Mouse (Mus musculus): ENCODE data around the gene Zhx3. TPM values are rescaled to one million over a fixed set of nuclear protein-coding genes. Genes with fewer than 3 reads are reported as not detected.

The Zhx3 gene
- polyA plus RNA-seq, 1 experiment from 2014 or later, result 20.6 TPM

GRCm38 (mm10) chr2:160881462-160882101 is 8.8 kb upstream of the Zhx3 start:
- Histone ChIP-seq H3K36me3 (no peaks in the 10 kb centered on the region), H3K4me2 (no peak overlapping the region), H3K9me3 (no peaks in the 10 kb centered on the region), H3K4me3 (no peak overlapping the region), H3K27ac (replicated peaks) (no peak overlapping the region), H3K4me1 (replicated peaks) (no peaks in the 10 kb centered on the region), H3K9ac (no peak overlapping the region), H3K27me3 (no peaks in the 10 kb centered on the region)
- 60% methylated on average over 6 of the region's 6 CpGs for WGBS
- no peak for ATAC-seq (ENCODE audit: low FRiP score, low read depth)

DNA sequence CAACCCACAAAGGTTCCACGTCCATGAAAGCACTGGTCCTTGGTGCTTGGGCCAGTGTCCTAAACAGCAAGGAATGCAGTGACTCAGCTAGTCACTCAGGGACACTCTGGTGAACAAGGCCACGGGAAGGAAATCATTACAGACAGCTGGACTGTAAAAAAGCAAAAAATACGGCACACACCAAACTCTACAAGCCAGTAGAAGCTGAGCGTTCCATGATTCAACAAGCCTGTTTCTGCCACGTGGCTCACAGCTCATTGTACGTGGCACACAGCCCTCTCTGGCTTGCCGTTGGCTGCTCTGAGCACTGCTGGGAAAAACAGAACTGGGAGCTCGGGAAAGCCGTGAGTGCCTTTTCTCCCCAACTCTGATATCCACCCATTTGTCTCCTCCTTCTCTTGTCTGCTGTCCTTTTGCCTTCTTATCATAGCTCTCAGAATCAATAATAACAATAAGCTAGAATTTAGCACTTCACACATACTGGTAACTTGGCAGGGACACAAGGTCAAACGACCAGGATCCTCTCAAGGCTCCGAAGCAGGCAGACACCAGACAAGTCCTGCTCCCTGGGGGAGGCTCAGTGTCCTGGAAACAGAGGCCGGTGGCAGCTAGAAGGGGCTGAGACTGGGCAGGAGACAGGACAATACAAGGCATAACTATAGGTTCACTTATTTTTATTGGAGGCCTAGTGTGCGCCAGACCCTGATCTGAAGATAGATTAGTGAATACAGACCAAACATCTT is 7.8 kb upstream of the Zhx3 start, which contains the start of gene Lpin3:
Lpin3 (plus strand) TSS at position 218 of the 743 bp plus-strand sequence.
- 74% methylated on average over 13 of the region's 13 CpGs for WGBS
- no peaks in the 10 kb centered on the region for H3K4me1 ChIP-seq (replicated peaks)
- no peak within 1 kb of the TSS for H3K27ac ChIP-seq (replicated peaks)
- H3K4me3 ChIP-seq, result no peak within 1 kb of the TSS
- no peaks in the 10 kb centered on the region for H3K9me3 ChIP-seq
- H3K27me3 ChIP-seq, result no peaks in the 10 kb centered on the region
- no peak within 1 kb of the TSS for H3K4me2 ChIP-seq
- H3K9ac ChIP-seq, result no peak within 1 kb of the TSS
- ATAC-seq (ENCODE audit: low FRiP score, low read depth), result no peak
- no peaks in the 10 kb centered on the region for H3K36me3 ChIP-seq

GRCm38 (mm10) chr2:160876115-160876514 is 3.3 kb upstream of the Zhx3 start:
- Histone ChIP-seq H3K9me3 (no peaks in the 10 kb centered on the region), H3K4me1 (replicated peaks) (peaks cover 12% of the 10 kb centered on the region), H3K4me2 (no peak overlapping the region), H3K36me3 (no peaks in the 10 kb centered on the region), H3K27me3 (no peaks in the 10 kb centered on the region), H3K4me3 (no peak overlapping the region), H3K27ac (replicated peaks) (no peak overlapping the region), H3K9ac (no peak overlapping the region)
- 82% methylated on average over 4 of the region's 4 CpGs for WGBS
- ATAC-seq (ENCODE audit: low FRiP score, low read depth), result no peak

- H3K36me3 ChIP-seq, result no peaks in the 10 kb centered on the region
- H3K4me1 ChIP-seq (replicated peaks), result peaks cover 17% of the 10 kb centered on the region
- no peak overlapping the region for H3K4me2 ChIP-seq
- ATAC-seq (ENCODE audit: low FRiP score, low read depth), result no peak
- H3K27me3 ChIP-seq, result no peaks in the 10 kb centered on the region
- H3K9me3 ChIP-seq, result no peaks in the 10 kb centered on the region
- 87% methylated on average over 5 of the region's 5 CpGs for WGBS
- no peak overlapping the region for H3K27ac ChIP-seq (replicated peaks)
- H3K4me3 ChIP-seq, result no peak overlapping the region
- H3K9ac ChIP-seq, result no peak overlapping the region
Measured at GRCm38 (mm10) chr2:160874231-160874877, 1.6 kb upstream of the Zhx3 start.

DNA sequence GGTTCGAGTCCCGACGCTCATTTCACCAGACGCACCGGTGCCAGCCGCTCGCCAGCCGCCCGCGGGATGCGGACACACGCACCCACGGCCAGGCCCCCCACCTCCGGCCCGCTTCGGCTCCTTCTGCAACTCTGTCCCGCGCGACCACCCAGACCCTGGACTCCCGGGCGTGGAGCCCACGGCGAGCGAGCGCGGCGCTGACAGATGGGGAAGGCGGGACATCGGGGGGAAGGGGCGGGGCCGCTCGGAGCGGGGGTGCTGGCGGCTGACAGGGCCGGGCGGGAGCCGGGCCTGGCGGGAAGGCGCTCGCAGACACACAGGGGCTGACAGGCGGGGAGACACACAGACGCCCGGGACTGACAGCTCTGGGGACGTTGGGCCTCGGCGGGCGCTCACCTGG is 403 bp downstream of the Zhx3 start:
- H3K27me3 ChIP-seq, result no peaks in the 10 kb centered on the region
- peak overlapping the region; percentile 79 for H3K4me3 ChIP-seq
- WGBS, result under 1% methylated on average over 39 of the region's 47 CpGs
- no peaks in the 10 kb centered on the region for H3K36me3 ChIP-seq
- peak; percentile 90 for ATAC-seq (ENCODE audit: low FRiP score, low read depth)
- peak overlapping the region; percentile 73 for H3K4me2 ChIP-seq
- peaks cover 17% of the 10 kb centered on the region for H3K4me1 ChIP-seq (replicated peaks)
- no peaks in the 10 kb centered on the region for H3K9me3 ChIP-seq
- H3K27ac ChIP-seq (replicated peaks), result peak overlapping the region; percentile 98
- H3K9ac ChIP-seq, result peak overlapping the region; percentile 98

GRCm38 (mm10) chr2:160871310-160871709 is 1.5 kb downstream of the Zhx3 start:
- 0 out of 2 replicates have a peak overlapping the region, but pooled peaks have one; percentile 10 for H3K9ac ChIP-seq
- H3K36me3 ChIP-seq, result no peaks in the 10 kb centered on the region
- peaks cover 17% of the 10 kb centered on the region for H3K4me1 ChIP-seq (replicated peaks)
- no peak overlapping the region for H3K27ac ChIP-seq (replicated peaks)
- WGBS, result 81% methylated on average over 3 of the region's 3 CpGs
- no peaks in the 10 kb centered on the region for H3K9me3 ChIP-seq
- peak overlapping the region; percentile 73 for H3K4me2 ChIP-seq
- ATAC-seq (ENCODE audit: low FRiP score, low read depth), result no peak
- no peaks in the 10 kb centered on the region for H3K27me3 ChIP-seq
- H3K4me3 ChIP-seq, result peak overlapping the region; percentile 27

GRCm38 (mm10) chr2:160869446-160869845 is 3.4 kb downstream of the Zhx3 start:
- Histone ChIP-seq H3K9me3 (no peaks in the 10 kb centered on the region), H3K36me3 (no peaks in the 10 kb centered on the region), H3K4me3 (no peak overlapping the region), H3K9ac (no peak overlapping the region), H3K4me2 (no peak overlapping the region), H3K27me3 (no peaks in the 10 kb centered on the region), H3K4me1 (replicated peaks) (peaks cover 17% of the 10 kb centered on the region), H3K27ac (replicated peaks) (no peak overlapping the region)
- ATAC-seq (ENCODE audit: low FRiP score, low read depth), result no peak
- WGBS, result 83% methylated on average over 3 of the region's 3 CpGs

- Histone ChIP-seq H3K4me1 (replicated peaks) (no peaks in the 10 kb centered on the region; the same call in 1 of the 2 replicates), H3K9ac (no peak overlapping the region), H3K27ac (replicated peaks) (no peak overlapping the region), H3K27me3 (no peaks in the 10 kb centered on the region), H3K4me3 (no peak overlapping the region), H3K36me3 (no peaks in the 10 kb centered on the region), H3K9me3 (no peaks in the 10 kb centered on the region), H3K4me2 (no peak overlapping the region)
- 62% methylated on average over 2 of the region's 2 CpGs for WGBS
- ATAC-seq (ENCODE audit: low FRiP score, low read depth), result no peak
Measured at GRCm38 (mm10) chr2:160865266-160865665, 7.5 kb downstream of the Zhx3 start.

- no peak overlapping the region for H3K27ac ChIP-seq (replicated peaks)
- no peaks in the 10 kb centered on the region for H3K9me3 ChIP-seq
- no peak overlapping the region for H3K9ac ChIP-seq
- ATAC-seq (ENCODE audit: low FRiP score, low read depth), result no peak
- H3K36me3 ChIP-seq, result no peaks in the 10 kb centered on the region
- H3K27me3 ChIP-seq, result no peaks in the 10 kb centered on the region
- H3K4me2 ChIP-seq, result no peak overlapping the region
- 89% methylated on average over 1 of the region's 1 CpGs for WGBS
- H3K4me3 ChIP-seq, result no peak overlapping the region
- no peaks in the 10 kb centered on the region for H3K4me1 ChIP-seq (replicated peaks)
Measured at GRCm38 (mm10) chr2:160864112-160864511, 8.7 kb downstream of the Zhx3 start.

- Histone ChIP-seq H3K36me3 (no peaks in the 10 kb centered on the region), H3K4me1 (replicated peaks) (no peaks in the 10 kb centered on the region), H3K9ac (no peak overlapping the region), H3K4me3 (no peak overlapping the region), H3K27me3 (no peaks in the 10 kb centered on the region), H3K9me3 (no peaks in the 10 kb centered on the region), H3K4me2 (no peak overlapping the region), H3K27ac (replicated peaks) (no peak overlapping the region)
- 83% methylated on average over 1 of the region's 1 CpGs for WGBS
- no peak for ATAC-seq (ENCODE audit: low FRiP score, low read depth)
Measured at GRCm38 (mm10) chr2:160860363-160860762, 12.4 kb downstream of the Zhx3 start.

GRCm38 (mm10) chr2:160856359-160857102 is 16.3 kb downstream of the Zhx3 start:
- H3K9ac ChIP-seq, result no peak overlapping the region
- 81% methylated on average over 5 of the region's 5 CpGs for WGBS

More at GRCm38 (mm10) chr2:160856359-160857102, 16.3 kb downstream of the Zhx3 start:
- no peak for ATAC-seq (ENCODE audit: low FRiP score, low read depth)
- no peak overlapping the region for H3K4me2 ChIP-seq
- no peaks in the 10 kb centered on the region for H3K27me3 ChIP-seq
- H3K27ac ChIP-seq (replicated peaks), result no peak overlapping the region
- H3K4me1 ChIP-seq (replicated peaks), result peaks cover 7% of the 10 kb centered on the region; the same call in 1 of the 2 replicates
- H3K9me3 ChIP-seq, result no peaks in the 10 kb centered on the region
- H3K36me3 ChIP-seq, result no peaks in the 10 kb centered on the region
- no peak overlapping the region for H3K4me3 ChIP-seq

Data from hindbrain, embryonic 15.5 days (tissue).